Mouse (Mus musculus) layer of hippocampus, adult 2 months (tissue): ENCODE results near the gene C2cd5. TPM values are rescaled to one million over a fixed set of nuclear protein-coding genes. Genes with fewer than 3 reads are reported as not detected.
"Not testable (repeated sequence)": the region's sequence is repeated elsewhere in the genome, so short reads cannot be mapped to it uniquely, and the experiment has no call there.

Experiments used
- DNase-seq, 2 experiments: peaks; one replicate each; pipeline ENCODE4 v3.0.0; 2022; ENCODE audit warnings: low spot score in 2 of 2
- H3K27ac ChIP-seq: fragments of 200-600 bp; 2 replicates; pipeline ENCODE4 v1.8.1; 2022
- H3K4me3 ChIP-seq: fragments of 200-600 bp; 2 replicates; pipeline ENCODE4 v1.8.1; 2022; ENCODE audit warnings: mild to moderate bottlenecking
- CTCF ChIP-seq: fragments of 200-600 bp; conservative IDR thresholded peaks from 2 replicates; pipeline ENCODE4 v1.8.1; 2022; ENCODE audit warnings: antibody characterized with exemption, mild to moderate bottlenecking, moderate library complexity
- total RNA-seq, 2 experiments: library from RNA; stranded (reverse); gene quantifications; 2 replicates each; pipeline ENCODE4 v1.2.3; 2021

Gene C2cd5
- total RNA-seq, 2 experiments from 2014 or later, result 106 to 108 TPM

DNA sequence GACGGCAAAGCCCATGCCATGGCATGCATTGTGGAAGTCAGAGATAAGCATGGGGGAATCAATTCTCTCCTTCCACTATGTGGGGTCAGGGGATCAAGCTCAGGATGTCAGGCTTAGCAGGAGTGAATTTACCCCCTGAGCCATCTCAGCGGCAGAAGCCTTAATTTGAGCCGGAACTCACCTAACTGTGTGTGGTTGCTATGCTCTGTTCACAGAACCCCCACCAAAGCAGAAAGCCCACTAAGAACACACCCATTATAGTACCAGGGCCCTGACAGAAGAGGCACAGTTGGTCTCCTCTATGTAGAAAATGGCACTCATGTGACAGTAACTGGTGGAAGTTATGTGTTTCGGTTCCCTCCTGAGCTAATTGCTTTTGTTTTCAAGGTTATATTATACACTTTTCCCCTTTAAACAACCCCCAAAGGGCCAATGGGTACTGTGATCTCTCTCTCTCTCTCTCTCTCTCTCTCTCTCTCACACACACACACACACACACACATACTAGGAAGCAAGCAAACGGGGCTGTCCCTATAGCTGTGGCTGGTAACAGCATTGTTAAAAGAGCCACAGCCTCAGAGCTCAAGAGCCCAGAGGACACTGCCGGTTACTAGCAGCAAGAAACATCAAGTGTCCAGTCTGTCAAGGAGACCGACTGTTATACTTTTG lies 108.4 kb downstream of the C2cd5 start:
- Histone ChIP-seq H3K27ac (no peak overlapping the region), H3K4me3 (no peak overlapping the region)
- no peak for TF ChIP-seq CTCF
- no peak for DNase-seq

- no peak overlapping the region for H3K4me3 ChIP-seq
- no peak overlapping the region for H3K27ac ChIP-seq
- DNase-seq, result no peak
- TF ChIP-seq CTCF, result no peak
Measured at GRCm38 (mm10) chr6:142990516-142990915, 109.4 kb downstream of the C2cd5 start.

- TF ChIP-seq CTCF, result no peak
- DNase-seq, result no peak
- Histone ChIP-seq H3K27ac (no peak overlapping the region), H3K4me3 (no peak overlapping the region)
Measured at GRCm38 (mm10) chr6:142989495-142989894, 110.4 kb downstream of the C2cd5 start.

GRCm38 (mm10) chr6:142988753-142989152 lies 111.2 kb downstream of the C2cd5 start:
- peak; percentile 96 for TF ChIP-seq CTCF
- DNase-seq, result peak in 1 of 2 experiments; percentile 75
- H3K4me3 ChIP-seq, result no peak overlapping the region
- H3K27ac ChIP-seq, result no peak overlapping the region

GRCm38 (mm10) chr6:142988231-142988630 lies 111.7 kb downstream of the C2cd5 start:
- no peak overlapping the region for H3K27ac ChIP-seq
- no peak for TF ChIP-seq CTCF
- no peak overlapping the region for H3K4me3 ChIP-seq
- no peak for DNase-seq

- no peak overlapping the region for H3K4me3 ChIP-seq
- no peak for DNase-seq
- H3K27ac ChIP-seq, result no peak overlapping the region
- no peak for TF ChIP-seq CTCF
Measured at GRCm38 (mm10) chr6:142987616-142988015, 112.3 kb downstream of the C2cd5 start.

DNA sequence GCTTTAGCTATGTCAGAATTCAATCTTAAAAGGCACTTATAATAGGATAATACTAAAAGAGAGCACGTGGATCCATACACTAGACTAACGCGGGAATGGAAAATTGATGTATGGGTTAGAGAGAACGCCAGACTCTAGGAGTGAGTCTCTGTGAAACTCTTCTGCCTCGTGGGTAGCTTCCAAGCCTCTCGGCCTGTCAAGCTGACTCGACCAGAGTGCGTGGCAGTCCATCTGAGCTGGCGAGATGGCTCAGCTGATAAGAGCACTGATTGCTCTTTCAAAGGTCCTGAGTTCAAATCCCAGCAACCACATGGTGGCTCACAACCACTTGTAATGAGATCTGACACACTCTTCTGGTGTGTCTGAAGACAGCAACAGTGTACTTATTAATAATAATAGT lies 113.2 kb downstream of the C2cd5 start:
- not testable (repeated sequence) for H3K4me3 ChIP-seq, H3K27ac ChIP-seq, DNase-seq

DNA sequence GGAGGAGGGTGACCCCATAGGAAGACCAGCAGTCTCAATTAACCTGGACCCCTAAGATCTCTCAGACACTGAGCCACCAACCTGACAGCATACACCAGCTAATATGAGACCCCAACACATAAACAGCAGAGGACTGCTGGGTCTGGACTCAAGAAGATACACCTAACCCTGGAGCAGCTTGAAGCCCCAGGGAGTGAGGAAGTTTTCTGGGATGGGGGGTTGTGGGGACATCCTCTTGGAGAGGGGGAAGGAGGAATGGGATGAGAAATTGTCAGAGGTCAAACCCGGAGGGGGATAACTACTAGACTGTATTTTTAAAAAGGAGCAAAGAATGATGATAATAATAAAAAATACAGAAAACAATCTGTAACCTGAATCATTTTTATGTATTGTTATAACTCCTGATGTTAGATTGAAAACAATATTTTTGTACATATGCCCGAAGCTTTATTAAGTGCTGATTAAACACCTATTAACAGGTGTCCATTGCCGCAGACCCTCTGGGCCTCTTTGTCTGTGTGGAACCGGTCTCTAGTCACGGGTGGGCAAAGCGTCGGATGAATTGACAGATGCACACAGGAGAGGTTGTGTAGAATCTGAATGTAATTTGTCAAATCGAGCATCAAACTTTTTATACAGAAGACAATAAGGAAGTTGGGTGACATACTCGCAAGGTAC lies 114.2 kb downstream of the C2cd5 start:
- H3K4me3 ChIP-seq, H3K27ac ChIP-seq, DNase-seq: not testable (repeated sequence)

GRCm38 (mm10) chr6:142979665-142980660 lies 120.0 kb downstream of the C2cd5 start:
- H3K27ac ChIP-seq, result no peak overlapping the region
- TF ChIP-seq CTCF, result no peak
- H3K4me3 ChIP-seq, result no peak overlapping the region
- no peak for DNase-seq

GRCm38 (mm10) chr6:142977221-142977620 lies 122.7 kb downstream of the C2cd5 start:
- TF ChIP-seq CTCF, result peak; percentile 37
- Histone ChIP-seq H3K4me3 (no peak overlapping the region), H3K27ac (no peak overlapping the region)
- no peak for DNase-seq

- H3K4me3 ChIP-seq, result no peak overlapping the region
- TF ChIP-seq CTCF, result no peak
- DNase-seq, result no peak
Measured at GRCm38 (mm10) chr6:142973289-142973688, 126.7 kb downstream of the C2cd5 start.

GRCm38 (mm10) chr6:142972205-142972604 lies 127.7 kb downstream of the C2cd5 start:
- Histone ChIP-seq H3K27ac (no peak overlapping the region), H3K4me3 (no peak overlapping the region)
- no peak for TF ChIP-seq CTCF
- no peak for DNase-seq

More at GRCm38 (mm10) chr6:142973289-142973688, 126.7 kb downstream of the C2cd5 start:
- no peak overlapping the region for H3K27ac ChIP-seq

DNA sequence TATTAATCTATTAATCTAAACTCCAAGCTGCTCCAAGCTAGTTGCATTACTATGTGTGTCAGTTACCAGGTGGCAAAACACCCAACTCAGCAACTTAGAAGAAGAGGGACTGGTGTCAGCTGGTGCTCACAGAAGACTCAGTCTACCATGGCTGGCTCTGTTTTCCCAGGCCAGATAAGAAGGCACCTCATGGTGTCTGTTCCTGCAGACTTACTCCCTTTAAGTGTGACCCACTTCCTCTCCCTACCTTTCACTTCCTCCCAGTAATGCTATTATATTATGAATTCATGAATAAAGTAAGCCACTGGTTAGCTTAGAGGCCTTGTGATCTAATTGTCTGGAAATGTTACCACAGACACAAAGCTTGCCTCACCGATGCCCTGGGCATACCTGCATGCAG lies 132.5 kb downstream of the C2cd5 start:
- H3K4me3 ChIP-seq, result no peak overlapping the region
- TF ChIP-seq CTCF, result no peak
- no peak for DNase-seq

More for the DNA sequence above, 132.5 kb downstream of the C2cd5 start:
- no peak overlapping the region for H3K27ac ChIP-seq
